Mouse (Mus musculus) lung, postnatal 0 days (tissue): ENCODE results near the gene Vrk3.

ENCODE experiments used
- CTCF ChIP-seq: IDR thresholded peaks from 2 replicates; pipeline ENCODE4 v1.5.1; 2016; ENCODE audit warnings: antibody characterized with exemption, mild to moderate bottlenecking
- EP300 ChIP-seq: IDR thresholded peaks from 2 replicates; pipeline ENCODE4 v1.6.1; 2016; ENCODE audit warnings: antibody characterized with exemption, mild to moderate bottlenecking, control low read depth

DNA sequence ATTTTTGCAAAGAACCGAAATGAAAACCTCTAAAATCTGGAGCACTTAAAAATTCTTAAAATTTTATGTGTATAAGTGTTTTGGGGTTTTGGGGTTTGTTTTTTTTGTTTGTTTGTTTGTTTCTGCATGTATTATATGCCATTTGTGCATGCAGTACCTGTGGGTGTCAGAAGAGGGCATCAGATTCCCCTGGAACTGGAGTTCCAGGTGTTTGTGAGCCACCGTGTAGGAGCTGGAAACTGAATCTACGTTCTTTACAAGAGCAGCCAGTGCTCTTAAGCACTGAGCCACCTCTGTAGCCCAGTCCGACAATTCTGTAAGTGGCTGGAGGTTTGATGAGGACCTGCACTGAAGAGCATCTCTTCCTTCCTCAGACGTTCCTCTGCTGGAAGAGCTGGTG is 38.3 kb upstream of the Vrk3 start:
- TF ChIP-seq EP300 (no peak), CTCF (peak; percentile 10; the same call in 1 of the 2 replicates)
